Mouse (Mus musculus) left cerebral cortex, adult 6 months (tissue): ENCODE results near the gene Acot2. TPM values are rescaled to one million over a fixed set of nuclear protein-coding genes. Genes with fewer than 3 reads are reported as not detected.

Source experiments
- long read RNA-seq, 2 experiments: library from polyadenylated mRNA; unstranded; transcript quantifications; one replicate each; pipeline ENCODE4 v2.0.0; 2019 to 2020
- polyA plus RNA-seq: library from polyadenylated mRNA; unstranded; fragments of <200 nt; fragmentation: Nextera tagmentation; gene quantifications from 2 replicates; pipeline ENCODE4 v1.2.3, GENCODE M21; 2021

Gene Acot2
- 22.7 and 23.2 TPM in 2 replicates for polyA plus RNA-seq
- long read RNA-seq, experiment 1, transcript Acot2-201 (3 exons, 2,196 nt): major isoform, 51 of 52 reads
- long read RNA-seq, experiment 1, partial matches to known transcripts: 1 of 52 reads
- long read RNA-seq, experiment 1, other reads (novel, unspliced or antisense): 0 of 52 reads
- long read RNA-seq, experiment 2, transcript Acot2-201 (3 exons, 2,196 nt): major isoform, 12 of 59 reads
- long read RNA-seq, experiment 2, partial matches to known transcripts: 47 of 59 reads
- long read RNA-seq, experiment 2, other reads (novel, unspliced or antisense): 0 of 59 reads

GRCm38 (mm10) chr12:83987583-83988441 is at the start of gene Acot2:
Gene Acot2, plus strand, starts transcription at chr12:83987861.

DNA sequence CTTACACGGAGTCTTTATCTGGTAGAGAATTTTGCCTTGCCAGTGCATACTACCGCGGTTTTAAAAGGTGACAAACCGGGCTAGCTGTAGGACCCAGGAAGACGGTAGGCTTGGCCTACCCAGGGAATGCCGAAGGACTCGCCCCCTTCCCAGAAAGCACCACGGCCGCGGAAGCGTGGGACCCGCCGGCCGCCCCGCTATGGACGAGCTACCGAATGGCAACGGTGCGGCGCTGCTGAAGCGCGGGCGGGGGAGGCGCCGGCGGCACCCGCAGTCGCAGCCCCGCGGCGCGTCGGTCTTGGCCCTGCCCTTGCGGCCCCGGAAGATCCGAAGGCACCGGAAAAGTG is 37.2 kb upstream of the Acot2 start, which contains the start of gene Riox1:
TSS of gene Riox1 (plus strand) at position 116 of the 347 bp plus-strand sequence.

GRCm38 (mm10) chr12:83984752-83985151 is 2.9 kb upstream of the Acot2 start, which contains the start of gene Heatr4:
Gene Heatr4, minus strand, starts transcription at chr12:83984852.

DNA sequence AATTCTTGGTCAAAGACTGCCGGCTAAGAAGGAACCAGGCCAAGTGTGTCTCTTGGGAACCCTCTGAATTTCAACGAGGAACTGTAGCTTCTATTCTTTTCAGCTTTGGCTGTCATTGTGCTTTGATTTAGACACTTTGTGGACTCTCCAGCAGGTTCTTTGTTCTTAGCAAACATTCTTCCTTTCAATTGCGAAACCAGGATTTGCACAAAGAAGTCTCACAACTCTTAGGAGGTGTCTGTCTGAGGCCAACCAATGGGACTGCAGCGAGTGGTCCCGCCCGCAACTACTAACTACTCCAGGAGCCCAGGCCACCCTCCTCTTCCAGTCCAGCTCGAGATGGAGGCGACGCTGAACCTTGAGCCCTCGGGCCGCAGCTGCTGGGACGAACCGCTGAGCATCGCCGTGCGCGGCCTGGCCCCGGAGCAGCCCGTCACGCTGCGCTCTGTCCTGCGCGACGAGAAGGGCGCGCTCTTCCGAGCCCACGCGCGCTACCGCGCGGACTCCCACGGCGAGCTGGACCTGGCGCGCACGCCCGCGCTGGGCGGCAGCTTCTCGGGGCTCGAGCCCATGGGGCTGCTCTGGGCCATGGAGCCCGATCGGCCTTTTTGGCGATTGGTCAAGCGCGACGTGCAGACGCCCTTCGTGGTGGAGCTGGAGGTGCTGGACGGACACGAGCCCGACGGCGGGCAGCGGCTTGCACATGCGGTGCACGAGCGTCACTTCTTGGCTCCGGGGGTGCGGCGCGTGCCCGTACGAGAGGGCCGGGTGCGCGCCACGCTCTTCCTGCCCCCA is 21.7 kb downstream of the Acot2 start, which contains the start of gene Acot1:
TSS of gene Acot1 (plus strand) at position 320 of the 795 bp plus-strand sequence.

DNA sequence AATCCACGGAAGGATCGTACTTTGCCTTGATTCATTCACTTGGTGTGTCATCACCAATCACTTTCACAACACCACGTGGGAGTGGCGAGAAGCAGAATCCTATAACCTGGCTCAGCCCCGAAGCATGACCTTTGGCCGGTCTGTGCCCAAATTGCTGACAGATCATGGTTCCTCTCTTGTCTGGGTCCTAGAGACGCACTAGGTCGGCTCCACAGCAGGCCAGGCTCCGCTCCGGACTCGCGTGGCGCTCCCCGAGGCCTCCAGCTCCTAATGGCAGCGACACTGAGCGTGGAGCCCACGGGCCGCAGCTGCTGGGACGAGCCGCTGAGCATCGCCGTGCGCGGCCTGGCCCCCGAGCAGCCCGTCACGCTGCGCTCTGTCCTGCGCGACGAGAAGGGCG is 50.6 kb downstream of the Acot2 start, which contains the start of gene Acot4:
TSS of gene Acot4 (plus strand) at position 139 of the 400 bp plus-strand sequence.

DNA sequence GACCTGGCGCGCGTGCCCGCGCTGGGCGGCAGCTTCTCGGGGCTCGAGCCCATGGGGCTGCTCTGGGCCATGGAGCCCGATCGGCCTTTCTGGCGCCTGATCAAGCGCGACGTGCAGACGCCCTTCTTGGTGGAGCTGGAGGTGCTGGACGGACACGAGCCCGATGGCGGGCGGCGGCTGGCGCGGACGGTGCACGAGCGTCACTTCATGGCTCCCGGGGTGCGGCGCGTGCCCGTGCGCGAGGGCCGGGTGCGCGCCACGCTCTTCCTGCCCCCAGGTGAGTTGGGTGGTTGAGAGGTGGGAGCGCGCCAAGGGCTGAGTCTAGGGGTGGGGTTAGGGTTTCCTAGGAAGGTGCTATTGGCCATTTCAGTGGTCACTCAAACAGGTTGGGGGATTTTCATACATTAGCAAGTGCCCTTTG is 51.0 kb downstream of the Acot2 start, which contains the start of gene Gm49366:
TSS of gene Gm49366 (plus strand) at position 245 of the 421 bp plus-strand sequence.

Other genes with a start within 250 kb of the Acot2 start
- 0.13 and 0.28 TPM in 2 replicates for gene Papln, start 224.2 kb upstream of the Acot2 start, polyA plus RNA-seq
- 21.3 and 22.1 TPM in 2 replicates for gene Numb, start 65.9 kb upstream of the Acot2 start, polyA plus RNA-seq
- gene Riox1, start 37.3 kb upstream of the Acot2 start, polyA plus RNA-seq: 5.5 and 19.0 TPM in 2 replicates
- gene Heatr4, start 3.0 kb upstream of the Acot2 start, polyA plus RNA-seq: not detected in 2 replicates
- gene Acot1, start 21.6 kb downstream of the Acot2 start, polyA plus RNA-seq: 20.4 and 24.8 TPM in 2 replicates
- gene Acot4, start 50.5 kb downstream of the Acot2 start, polyA plus RNA-seq: 1.0 and 1.7 TPM in 2 replicates
- 0.85 TPM in 1 of 2 replicates, not detected in the other for gene Gm49366, start 51.1 kb downstream of the Acot2 start, polyA plus RNA-seq
- 2.4 and 2.7 TPM in 2 replicates for gene Acot3, start 64.3 kb downstream of the Acot2 start, polyA plus RNA-seq
- gene Acot5, start 81.5 kb downstream of the Acot2 start, polyA plus RNA-seq: 7.0 and 8.0 TPM in 2 replicates
- 1.2 and 2.1 TPM in 2 replicates for gene Acot6, start 112.8 kb downstream of the Acot2 start, polyA plus RNA-seq
- 19.6 and 25.3 TPM in 2 replicates for gene Dnal1, start 126.5 kb downstream of the Acot2 start, polyA plus RNA-seq
- 4.5 and 6.6 TPM in 2 replicates for gene Pnma1, start 160.6 kb downstream of the Acot2 start, polyA plus RNA-seq
- gene Elmsan1, start 231.0 kb downstream of the Acot2 start, polyA plus RNA-seq: 3.3 and 6.3 TPM in 2 replicates